Mouse (Mus musculus) MEL (cell line): ENCODE results near the gene Clk3. TPM values are rescaled to one million over a fixed set of nuclear protein-coding genes. Genes with fewer than 3 reads are reported as not detected.
A peak's percentile ranks its signal among the peaks of the same experiment; 100 is the strongest.

Experiments
- DNase-seq: peaks from one replicate; pipeline ENCODE4 v3.0.0; 2011; ENCODE audit warnings: low read depth, low spot score
- H3K27ac ChIP-seq: 2 replicates; pipeline ENCODE4 v1.5.1; 2012; ENCODE audit warnings: low read depth, mild to moderate bottlenecking, control low read depth, low read length, moderate library complexity; ENCODE audit not compliant: control insufficient read depth
- H3K27me3 ChIP-seq, 2 experiments: fragments of 150-350 bp in 1 of 2; sonication (generic) in 1 of 2; 2 replicates each; pipeline ENCODE4 v1.6.1; 2012; ENCODE audit warnings: low read length in 2 of 2, mild to moderate bottlenecking in 2 of 2, improper control_type of control experiment in 1 of 2, moderate library complexity in 1 of 2; ENCODE audit not compliant: insufficient read depth in 2 of 2, control insufficient read depth in 1 of 2
- H3K36me3 ChIP-seq, 2 experiments: 2 replicates each; pipeline ENCODE4 v1.6.1; 2012 to 2014; ENCODE audit warnings: low read length in 2 of 2, improper control_type of control experiment in 1 of 2, inconsistent platforms in 1 of 2, mild to moderate bottlenecking in 1 of 2; ENCODE audit not compliant: insufficient read depth in 2 of 2, control insufficient read depth in 1 of 2
- H3K4me1 ChIP-seq, 2 experiments: fragments of 150-350 bp in 1 of 2; sonication (generic) in 1 of 2; 2 replicates each; pipeline ENCODE4 v1.6.1; 2012; ENCODE audit warnings: low read length in 2 of 2, improper control_type of control experiment in 1 of 2, mild to moderate bottlenecking in 1 of 2; ENCODE audit not compliant: insufficient read depth in 2 of 2, control insufficient read depth in 1 of 2
- H3K4me3 ChIP-seq, 2 experiments: fragments of 150-350 bp in 1 of 2; sonication (generic) in 1 of 2; 2 replicates each; pipeline ENCODE4 v1.5.1; 2012; ENCODE audit warnings: low read depth in 2 of 2, low read length in 2 of 2, mild to moderate bottlenecking in 2 of 2, moderate library complexity in 2 of 2, control low read depth in 1 of 2, improper control_type of control experiment in 1 of 2; ENCODE audit not compliant: control insufficient read depth in 1 of 2, insufficient read depth in 1 of 2
- H3K79me2 ChIP-seq: 2 replicates; pipeline ENCODE4 v1.6.1; 2012; ENCODE audit warnings: mild to moderate bottlenecking, low read length, moderate library complexity; ENCODE audit not compliant: control insufficient read depth, poor library complexity, insufficient read depth
- H3K9ac ChIP-seq: 2 replicates; pipeline ENCODE4 v1.6.1; 2012; ENCODE audit warnings: low read depth, mild to moderate bottlenecking, control low read depth, low read length, moderate library complexity; ENCODE audit not compliant: control insufficient read depth, poor library complexity, severe bottlenecking
- H3K9me3 ChIP-seq: fragments of 150-350 bp; sonication (generic); replicated peaks from 2 replicates; pipeline ENCODE4 v1.6.1; 2012; ENCODE audit warnings: mild to moderate bottlenecking, low read length, improper control_type of control experiment, moderate library complexity; ENCODE audit not compliant: insufficient read depth
- BHLHE40 ChIP-seq: IDR thresholded peaks from 2 replicates; pipeline ENCODE4 v1.6.1; 2012; ENCODE audit warnings: low read depth, mild to moderate bottlenecking, inconsistent platforms, low read length, improper control_type of control experiment, borderline replicate concordance
- CHD1 ChIP-seq: IDR thresholded peaks from 2 replicates; pipeline ENCODE4 v1.6.1; 2012; ENCODE audit warnings: low read depth, mild to moderate bottlenecking, inconsistent platforms, low read length, improper control_type of control experiment
- CHD2 ChIP-seq: IDR thresholded peaks from 2 replicates; pipeline ENCODE4 v1.6.1; 2011; ENCODE audit warnings: low read length, improper control_type of control experiment
- CTCF ChIP-seq, 3 experiments: IDR thresholded peaks in 2 of 3; conservative IDR thresholded peaks in 1 of 3; 2 replicates each; pipeline ENCODE4 v1.5.1; 2011 to 2012; ENCODE audit warnings: low read length in 3 of 3, low read depth in 2 of 3, mild to moderate bottlenecking in 2 of 3, improper control_type of control experiment in 1 of 3, inconsistent platforms in 1 of 3, mixed read lengths in 1 of 3, moderate library complexity in 1 of 3; ENCODE audit not compliant: control insufficient read depth in 1 of 3, insufficient read depth in 1 of 3, poor library complexity in 1 of 3, severe bottlenecking in 1 of 3
- E2F4 ChIP-seq: IDR thresholded peaks from 2 replicates; pipeline ENCODE4 v1.6.1; 2011; ENCODE audit warnings: low read depth, low read length, improper control_type of control experiment, borderline replicate concordance
- ELF1 ChIP-seq: IDR thresholded peaks from 2 replicates; pipeline ENCODE4 v1.6.1; 2014; ENCODE audit warnings: low read depth, mild to moderate bottlenecking, inconsistent platforms, low read length, improper control_type of control experiment, moderate library complexity
- ETS1 ChIP-seq: IDR thresholded peaks from 2 replicates; pipeline ENCODE4 v1.6.1; 2012; ENCODE audit warnings: low read depth, mild to moderate bottlenecking, inconsistent platforms, low read length, improper control_type of control experiment, moderate library complexity
- GABPA ChIP-seq: IDR thresholded peaks from 2 replicates; pipeline ENCODE4 v1.6.1; 2012; ENCODE audit warnings: low read depth, mild to moderate bottlenecking, inconsistent platforms, low read length, improper control_type of control experiment, moderate library complexity
- HCFC1 ChIP-seq: IDR thresholded peaks from 2 replicates; pipeline ENCODE4 v1.6.1; 2012; ENCODE audit warnings: low read depth, mild to moderate bottlenecking, inconsistent platforms, low read length, improper control_type of control experiment, moderate library complexity
- KAT2A ChIP-seq: conservative IDR thresholded peaks from 2 replicates; pipeline ENCODE4 v1.6.1; 2012; ENCODE audit warnings: low read depth, low read length, improper control_type of control experiment, inconsistent platforms
- MXI1 ChIP-seq: IDR thresholded peaks from 2 replicates; pipeline ENCODE4 v1.6.1; 2011; ENCODE audit warnings: mild to moderate bottlenecking, low read depth, low read length, improper control_type of control experiment
- MYB ChIP-seq: IDR thresholded peaks from 2 replicates; pipeline ENCODE4 v1.6.1; 2011; ENCODE audit warnings: mild to moderate bottlenecking, low read depth, low read length, improper control_type of control experiment
- MYC ChIP-seq: IDR thresholded peaks from 2 replicates; pipeline ENCODE4 v1.6.1; 2011; ENCODE audit warnings: low read depth, mild to moderate bottlenecking, low read length, improper control_type of control experiment, moderate library complexity
- NELFE ChIP-seq: IDR thresholded peaks from 2 replicates; pipeline ENCODE4 v1.6.1; 2011; ENCODE audit warnings: low read depth, low read length, improper control_type of control experiment
- NRF1 ChIP-seq: IDR thresholded peaks from 2 replicates; pipeline ENCODE4 v1.6.1; 2014; ENCODE audit warnings: low read depth, mild to moderate bottlenecking, inconsistent platforms, low read length, improper control_type of control experiment, moderate library complexity; ENCODE audit not compliant: poor library complexity, insufficient read depth, severe bottlenecking
- POLR2A ChIP-seq, 2 experiments: IDR thresholded peaks; 2 replicates each; pipeline ENCODE4 v1.6.1; 2011 to 2012; ENCODE audit warnings: low read length in 2 of 2, mild to moderate bottlenecking in 2 of 2, control low read depth in 1 of 2, improper control_type of control experiment in 1 of 2, low read depth in 1 of 2, moderate library complexity in 1 of 2; ENCODE audit not compliant: control insufficient read depth in 1 of 2, insufficient read depth in 1 of 2, poor library complexity in 1 of 2
- POLR2AphosphoS2 ChIP-seq: IDR thresholded peaks from 2 replicates; pipeline ENCODE4 v1.6.1; 2011; ENCODE audit warnings: low read length, improper control_type of control experiment
- RCOR1 ChIP-seq: IDR thresholded peaks from 2 replicates; pipeline ENCODE4 v1.6.1; 2012; ENCODE audit warnings: low read depth, mild to moderate bottlenecking, inconsistent platforms, low read length, improper control_type of control experiment
- SMC3 ChIP-seq: IDR thresholded peaks from 2 replicates; pipeline ENCODE4 v1.6.1; 2011; ENCODE audit warnings: low read depth, low read length, improper control_type of control experiment
- TAL1 ChIP-seq: IDR thresholded peaks from 2 replicates; pipeline ENCODE4 v1.6.1; 2012; ENCODE audit warnings: mild to moderate bottlenecking, inconsistent platforms, low read length, moderate library complexity, mixed read lengths
- TBP ChIP-seq: IDR thresholded peaks from 2 replicates; pipeline ENCODE4 v1.8.0; 2011; ENCODE audit warnings: low read depth, low read length, improper control_type of control experiment
- TCF12 ChIP-seq: IDR thresholded peaks from 2 replicates; pipeline ENCODE4 v1.6.1; 2014; ENCODE audit warnings: low read depth, mild to moderate bottlenecking, inconsistent platforms, low read length, improper control_type of control experiment, moderate library complexity
- USF1 ChIP-seq: IDR thresholded peaks from 2 replicates; pipeline ENCODE4 v1.6.1; 2014; ENCODE audit warnings: low read depth, mild to moderate bottlenecking, inconsistent platforms, low read length, improper control_type of control experiment, moderate library complexity
- ZMIZ1 ChIP-seq: IDR thresholded peaks from 2 replicates; pipeline ENCODE4 v1.6.1; 2012; ENCODE audit warnings: low read depth, mild to moderate bottlenecking, inconsistent platforms, low read length, improper control_type of control experiment, moderate library complexity
- polyA plus RNA-seq, 2 experiments: library from polyadenylated mRNA; stranded (reverse) in 1 of 2; unstranded in 1 of 2; fragments of >175 nt in 1 of 2; fragments of >200 nt in 1 of 2; gene quantifications; 2 replicates each; pipeline versions ENCODE4 v1.2.1 to v1.2.4; 2012; ENCODE audit warnings: low replicate concordance in 2 of 2, low read depth in 1 of 2; ENCODE audit not compliant: insufficient read length in 2 of 2, insufficient read depth in 1 of 2, missing spikeins in 1 of 2
- total RNA-seq: library from RNA; depleted of rRNA; stranded (reverse); fragments of 300-350 nt; gene quantifications from 2 replicates; pipeline ENCODE4 v1.2.3, GENCODE M21; 2012

The Clk3 gene
- total and polyA plus RNA-seq, 3 experiments: 31.2 to 65.6 TPM; not detected in 1

DNA sequence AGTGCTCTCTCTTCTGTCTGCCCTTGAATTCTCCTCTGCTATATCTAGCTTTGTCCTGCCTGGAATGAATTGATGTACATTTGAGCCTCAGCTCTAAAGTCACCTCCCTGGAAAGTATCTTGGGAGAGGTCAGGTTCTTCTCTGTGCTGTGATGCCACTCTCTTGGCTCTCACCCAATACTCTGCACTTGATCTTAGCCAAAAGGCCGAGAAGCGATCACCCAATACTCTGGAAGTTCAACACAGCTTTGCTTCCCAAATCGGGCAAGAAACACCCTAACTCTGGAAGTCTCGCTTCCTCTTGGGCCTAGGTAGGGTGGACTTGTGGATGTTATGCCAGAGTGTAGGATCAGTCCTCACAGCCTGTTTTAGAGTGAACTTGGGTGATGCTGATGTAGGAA lies 1.6 kb upstream of the Clk3 start:
- Histone ChIP-seq H3K4me3 (no peak overlapping the region), H3K79me2 (peaks cover 33% of the 10 kb centered on the region)
- DNase-seq: no peak
- TF ChIP-seq SMC3 (no peak), USF1 (no peak), NELFE (no peak), ETS1 (no peak)
- TF ChIP-seq, all 39 proteins: peak for 0
- H3K9me3 ChIP-seq: no peaks in the 10 kb centered on the region
- H3K36me3 ChIP-seq: peaks cover 0 to 34% of the 10 kb centered on the region in 2 experiments; a peak in 2 of 4 replicates
- no peak overlapping the region for H3K27ac ChIP-seq
- peaks cover 9 to 50% of the 10 kb centered on the region in 2 experiments for H3K4me1 ChIP-seq
- H3K27me3 ChIP-seq: peaks cover 0 to 1% of the 10 kb centered on the region in 2 experiments; a peak in 1 of 4 replicates
- no peak overlapping the region for H3K9ac ChIP-seq

DNA sequence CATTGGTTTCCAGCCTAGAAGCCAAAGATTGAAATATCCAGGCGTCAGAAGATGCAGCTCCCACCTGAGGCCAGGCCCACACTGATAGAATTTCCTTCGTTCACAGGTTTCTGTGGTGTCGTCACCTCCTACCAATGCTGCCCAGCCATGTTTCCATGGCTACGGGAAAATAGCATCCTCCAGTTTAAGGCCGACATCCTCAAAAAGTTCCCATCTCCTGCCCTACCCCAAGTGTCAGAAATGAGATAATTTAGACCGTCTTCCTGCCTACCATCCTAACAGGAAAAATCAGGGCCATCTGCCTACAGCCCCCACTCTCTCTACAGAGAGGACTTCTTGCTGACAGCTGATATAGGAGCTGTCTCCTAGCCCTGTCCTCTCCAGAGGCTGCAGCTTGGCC lies 771 bp upstream of the Clk3 start:
- Histone ChIP-seq H3K9ac (no peak overlapping the region), H3K4me1 (peaks cover 9 to 49% of the 10 kb centered on the region in 2 experiments), H3K4me3 (peak overlapping the region in 1 of 2 experiments; percentile 97; a peak in 1 of 4 replicates), H3K36me3 (peaks cover 1 to 36% of the 10 kb centered on the region in 2 experiments; a peak in 2 of 4 replicates)
- no peak for TF ChIP-seq RCOR1
- no peak for TF ChIP-seq POLR2A (IDR thresholded peaks at IDR 0.05; ENCODE audit: control insufficient read depth in 1 of 2, insufficient read depth in 1 of 2, low read depth in 1 of 2, low read length in 2 of 2, poor library complexity in 1 of 2)
- no peak for TF ChIP-seq MYC
- TF ChIP-seq, all 39 proteins: peak for 0
- Histone ChIP-seq H3K27me3 (peaks cover 0 to 1% of the 10 kb centered on the region in 2 experiments; a peak in 1 of 4 replicates), H3K27ac (no peak overlapping the region), H3K9me3 (no peaks in the 10 kb centered on the region), H3K79me2 (peaks cover 41% of the 10 kb centered on the region)
- no peak for DNase-seq

DNA sequence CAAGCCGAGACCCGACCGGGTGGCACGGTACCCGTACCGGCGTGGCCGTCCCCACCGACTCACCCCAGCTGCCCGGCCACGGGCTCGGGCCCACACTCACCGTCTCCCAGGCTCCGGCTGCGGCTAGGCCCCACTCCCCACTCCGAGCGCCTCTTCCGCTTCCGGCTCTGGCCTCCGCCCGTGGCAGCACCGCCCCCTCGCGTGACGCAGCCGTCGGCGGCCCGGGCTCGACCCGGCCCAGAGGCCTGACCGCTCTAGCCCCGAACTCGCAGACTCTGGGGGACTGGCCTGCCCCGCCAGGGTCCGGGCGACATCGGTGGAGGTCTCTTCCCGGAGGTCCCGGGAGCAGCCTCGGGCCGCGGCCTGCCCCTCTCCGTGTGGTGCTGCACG lies 691 bp downstream of the Clk3 start:
- peak overlapping the region; percentile 64 for H3K27ac ChIP-seq
- H3K4me3 ChIP-seq: peak overlapping the region; percentile 96 to 97
- H3K27me3 ChIP-seq: peaks cover 0 to 1% of the 10 kb centered on the region in 2 experiments; a peak in 1 of 4 replicates
- peaks cover 44% of the 10 kb centered on the region for H3K79me2 ChIP-seq
- DNase-seq: peak; percentile 93
- H3K9me3 ChIP-seq: no peaks in the 10 kb centered on the region
- H3K36me3 ChIP-seq: peaks cover 5 to 24% of the 10 kb centered on the region in 2 experiments; a peak in 3 of 4 replicates
- H3K9ac ChIP-seq: peak overlapping the region; percentile 96
- H3K4me1 ChIP-seq: peaks cover 6 to 36% of the 10 kb centered on the region in 2 experiments
- TF ChIP-seq KAT2A (peak; percentile 63), ELF1 (peak; percentile 97), BHLHE40 (peak; percentile 84), CHD1 (no peak; the same call in 1 of the 2 replicates), USF1 (peak; percentile 58; the same call in 1 of the 2 replicates), HCFC1 (peak; percentile 87), POLR2AphosphoS2 (peak; percentile 67; the same call in 1 of the 2 replicates), MYB (no peak), NRF1 (peak; percentile 40; the same call in 1 of the 2 replicates), TCF12 (peak; percentile 68), TBP (peak; percentile 36; the same call in 1 of the 2 replicates), SMC3 (no peak), ZMIZ1 (peak; percentile 39; the same call in 1 of the 2 replicates), MYC (no peak), GABPA (no peak), TAL1 (no peak), CTCF (IDR thresholded peaks at IDR 0.05 in 2 of 3, conservative IDR thresholded peaks at IDR 0.05 in 1 of 3; ENCODE audit: control insufficient read depth in 1 of 3, insufficient read depth in 1 of 3, low read depth in 2 of 3, low read length in 3 of 3, poor library complexity in 1 of 3, severe bottlenecking in 1 of 3) (0 out of 6 replicates have a peak, but pooled peaks of 1 of the 3 experiments have one; percentile 0), RCOR1 (no peak), MXI1 (peak; percentile 53; the same call in 1 of the 2 replicates), E2F4 (no peak), POLR2A (IDR thresholded peaks at IDR 0.05; ENCODE audit: control insufficient read depth in 1 of 2, insufficient read depth in 1 of 2, low read depth in 1 of 2, low read length in 2 of 2, poor library complexity in 1 of 2) (peak; percentile 47 to 87; a peak in 3 of 4 replicates), CHD2 (no peak)
